Mouse (Mus musculus): ENCODE data around the gene Zgpat. TPM values are rescaled to one million over a fixed set of nuclear protein-coding genes. Genes with fewer than 3 reads are reported as not detected.

Zgpat gene
- polyA plus RNA-seq, 1 experiment from 2014 or later = 35.0 TPM

- Histone ChIP-seq H3K9me3 (ENCODE audit: control insufficient read depth, low read length) (no peaks in the 10 kb centered on the region), H3K4me3 (ENCODE audit: low read depth, low read length) (no peak overlapping the region), H3K9ac (ENCODE audit: low read length) (no peak overlapping the region), H3K36me3 (ENCODE audit: control insufficient read depth, insufficient read depth, low read length) (peaks cover 4% of the 10 kb centered on the region), H3K27ac (replicated peaks; ENCODE audit: low read depth, low read length) (no peak overlapping the region), H3K4me1 (ENCODE audit: control insufficient read depth, insufficient read depth, low read length) (no peaks in the 10 kb centered on the region), H3K4me2 (ENCODE audit: low read depth, severe bottlenecking) (no peak overlapping the region), H3K27me3 (ENCODE audit: control insufficient read depth, insufficient read depth, low read length) (no peaks in the 10 kb centered on the region)
- WGBS = 75% methylated on average over 4 of the region's 4 CpGs
- DNase-seq (ENCODE audit: low spot score) (no peak), ATAC-seq (ENCODE audit: insufficient number of reproducible peaks, low FRiP score, low TSS enrichment, low read depth) (no peak)
Measured at GRCm38 (mm10) chr2:181390136-181390870, 25.6 kb downstream of the Zgpat start.

DNA sequence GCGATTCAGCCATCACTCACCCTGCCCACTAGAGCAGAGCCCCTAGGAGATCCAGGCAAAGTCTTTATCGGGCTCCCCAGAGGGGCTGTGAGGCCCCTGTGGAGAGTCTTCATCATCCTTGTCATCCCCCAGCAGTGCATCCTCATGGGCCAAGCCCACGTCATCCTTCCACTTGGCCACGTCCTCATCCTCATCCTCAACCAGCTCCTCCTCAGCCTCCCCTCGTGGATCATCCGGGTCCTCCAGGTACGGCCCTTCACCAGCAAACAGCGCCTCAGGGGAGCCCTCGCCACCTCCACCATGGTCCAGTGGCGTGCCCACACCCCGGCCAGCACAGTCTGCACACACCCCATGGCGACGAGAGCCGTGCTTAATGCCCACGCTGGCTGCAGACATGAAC is 26.3 kb downstream of the Zgpat start:
- no peaks in the 10 kb centered on the region for H3K4me1 ChIP-seq (ENCODE audit: control insufficient read depth, insufficient read depth, low read length)
- WGBS = 89% methylated on average over 15 of the region's 15 CpGs
- no peaks in the 10 kb centered on the region for H3K27me3 ChIP-seq (ENCODE audit: control insufficient read depth, insufficient read depth, low read length)
- ATAC-seq (ENCODE audit: insufficient number of reproducible peaks, low FRiP score, low TSS enrichment, low read depth) (no peak), DNase-seq (ENCODE audit: low spot score) (no peak)
- H3K4me2 ChIP-seq (ENCODE audit: low read depth, severe bottlenecking) = no peak overlapping the region
- no peak overlapping the region for H3K9ac ChIP-seq (ENCODE audit: low read length)
- H3K4me3 ChIP-seq (ENCODE audit: low read depth, low read length) = no peak overlapping the region
- no peak overlapping the region for H3K27ac ChIP-seq (replicated peaks; ENCODE audit: low read depth, low read length)
- H3K36me3 ChIP-seq (ENCODE audit: control insufficient read depth, insufficient read depth, low read length) = peaks cover 6% of the 10 kb centered on the region
- H3K9me3 ChIP-seq (ENCODE audit: control insufficient read depth, low read length) = no peaks in the 10 kb centered on the region

- no peak for ATAC-seq (ENCODE audit: insufficient number of reproducible peaks, low FRiP score, low TSS enrichment, low read depth)
Measured at GRCm38 (mm10) chr2:181391541-181391940, 26.8 kb downstream of the Zgpat start.

DNA sequence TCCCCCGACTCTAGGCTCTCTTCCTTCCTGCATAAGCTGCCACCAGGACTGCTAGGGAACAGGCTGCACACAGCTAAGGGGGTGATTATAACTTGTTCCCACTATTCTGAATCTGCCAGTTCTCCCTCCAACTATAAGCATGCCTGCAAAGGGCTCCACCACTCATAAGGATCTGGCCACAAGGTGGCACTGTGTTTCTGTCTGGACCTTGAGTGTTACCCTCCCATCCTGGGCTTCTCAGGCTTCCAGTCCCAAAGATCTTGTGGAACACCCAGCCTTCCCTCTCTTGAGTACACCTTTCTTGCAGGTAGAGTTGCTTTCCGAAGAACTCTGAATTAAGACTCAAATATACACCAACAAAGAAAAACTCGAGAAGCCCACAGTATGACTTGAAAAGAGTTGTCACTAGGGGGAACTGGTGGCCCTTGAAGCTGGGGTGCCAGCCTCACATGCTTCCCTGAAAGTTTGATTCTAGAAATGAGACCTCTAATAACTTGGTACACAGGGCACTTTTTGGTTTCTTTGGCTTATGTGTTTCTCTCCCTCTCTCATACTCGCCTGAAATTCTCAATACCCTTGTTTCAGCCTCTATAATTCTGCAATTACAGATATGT is 28.0 kb downstream of the Zgpat start:
- peaks cover 4% of the 10 kb centered on the region; the same call in 1 of the 2 replicates for H3K36me3 ChIP-seq (ENCODE audit: control insufficient read depth, insufficient read depth, low read length)
- no peaks in the 10 kb centered on the region for H3K9me3 ChIP-seq (ENCODE audit: control insufficient read depth, low read length)
- no peak overlapping the region for H3K4me3 ChIP-seq (ENCODE audit: low read depth, low read length)
- H3K4me1 ChIP-seq (ENCODE audit: control insufficient read depth, insufficient read depth, low read length) = no peaks in the 10 kb centered on the region
- WGBS = 35% methylated on average over 4 of the region's 4 CpGs
- H3K27me3 ChIP-seq (ENCODE audit: control insufficient read depth, insufficient read depth, low read length) = no peaks in the 10 kb centered on the region
- H3K9ac ChIP-seq (ENCODE audit: low read length) = no peak overlapping the region
- DNase-seq (ENCODE audit: low spot score) (peak; percentile 90), ATAC-seq (ENCODE audit: insufficient number of reproducible peaks, low FRiP score, low TSS enrichment, low read depth) (peak; percentile 63)
- no peak overlapping the region for H3K27ac ChIP-seq (replicated peaks; ENCODE audit: low read depth, low read length)
- H3K4me2 ChIP-seq (ENCODE audit: low read depth, severe bottlenecking) = no peak overlapping the region

More at GRCm38 (mm10) chr2:181391541-181391940, 26.8 kb downstream of the Zgpat start:
- Histone ChIP-seq H3K9me3 (ENCODE audit: control insufficient read depth, low read length) (no peaks in the 10 kb centered on the region), H3K4me1 (ENCODE audit: control insufficient read depth, insufficient read depth, low read length) (no peaks in the 10 kb centered on the region), H3K36me3 (ENCODE audit: control insufficient read depth, insufficient read depth, low read length) (peaks cover 7% of the 10 kb centered on the region), H3K27me3 (ENCODE audit: control insufficient read depth, insufficient read depth, low read length) (no peaks in the 10 kb centered on the region), H3K9ac (ENCODE audit: low read length) (no peak overlapping the region), H3K4me3 (ENCODE audit: low read depth, low read length) (no peak overlapping the region), H3K27ac (replicated peaks; ENCODE audit: low read depth, low read length) (no peak overlapping the region), H3K4me2 (ENCODE audit: low read depth, severe bottlenecking) (no peak overlapping the region)
- 80% methylated on average over 2 of the region's 2 CpGs for WGBS
- DNase-seq (ENCODE audit: low spot score) = no peak

DNA sequence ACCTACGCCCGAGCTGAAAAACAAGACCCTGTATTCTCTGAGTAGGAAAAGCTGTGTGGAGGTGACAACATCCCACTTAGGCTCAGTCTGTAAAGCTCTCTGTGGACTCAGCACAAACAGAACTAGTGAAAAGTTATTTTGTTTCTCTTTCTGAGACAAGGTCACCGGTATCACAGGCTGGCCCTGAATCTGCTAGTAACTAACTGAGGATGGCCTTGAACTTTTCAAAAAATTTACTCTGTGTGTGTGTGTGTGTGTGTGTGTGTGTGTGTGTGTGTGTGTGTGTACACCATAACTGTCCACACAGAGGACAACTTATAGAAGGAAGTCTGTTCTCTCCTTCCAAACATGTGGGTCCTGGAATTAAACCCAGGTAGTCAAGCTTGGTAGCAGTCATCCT is 29.4 kb downstream of the Zgpat start:
- peaks cover 4% of the 10 kb centered on the region; the same call in 1 of the 2 replicates for H3K36me3 ChIP-seq (ENCODE audit: control insufficient read depth, insufficient read depth, low read length)
- no peak overlapping the region for H3K27ac ChIP-seq (replicated peaks; ENCODE audit: low read depth, low read length)
- H3K9me3 ChIP-seq (ENCODE audit: control insufficient read depth, low read length) = no peaks in the 10 kb centered on the region
- WGBS = 90% methylated on average over 3 of the region's 3 CpGs
- H3K9ac ChIP-seq (ENCODE audit: low read length) = no peak overlapping the region
- DNase-seq (ENCODE audit: low spot score) (no peak), ATAC-seq (ENCODE audit: insufficient number of reproducible peaks, low FRiP score, low TSS enrichment, low read depth) (no peak)
- H3K4me1 ChIP-seq (ENCODE audit: control insufficient read depth, insufficient read depth, low read length) = no peaks in the 10 kb centered on the region
- no peak overlapping the region for H3K4me3 ChIP-seq (ENCODE audit: low read depth, low read length)
- no peak overlapping the region for H3K4me2 ChIP-seq (ENCODE audit: low read depth, severe bottlenecking)
- H3K27me3 ChIP-seq (ENCODE audit: control insufficient read depth, insufficient read depth, low read length) = no peaks in the 10 kb centered on the region

DNA sequence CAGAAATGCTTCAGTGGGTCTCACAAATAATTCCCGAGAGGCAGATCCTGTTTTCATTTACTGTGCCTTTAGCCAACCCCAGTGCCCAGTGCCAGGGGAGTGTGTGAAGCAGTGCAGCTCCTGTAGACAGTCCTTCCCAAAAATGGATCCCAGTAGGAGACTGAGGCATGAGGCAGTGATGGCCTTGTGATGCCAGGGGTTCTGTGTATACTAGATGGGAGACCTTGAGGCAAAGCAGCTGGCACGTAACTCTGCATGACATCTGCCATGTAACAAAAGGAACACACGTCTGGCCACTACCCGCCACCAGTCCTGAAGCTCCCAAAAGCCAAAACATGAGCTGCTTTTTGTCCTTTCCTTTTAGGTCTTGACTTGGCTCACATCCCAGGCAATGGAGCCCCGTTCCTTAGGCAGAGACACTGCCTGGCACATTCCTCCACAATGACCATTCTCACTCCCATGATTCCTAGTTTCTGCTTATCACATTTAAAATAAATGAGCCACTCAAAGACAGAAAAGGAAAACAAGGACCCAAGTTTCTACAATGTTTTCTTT is 32.6 kb downstream of the Zgpat start:
- H3K4me3 ChIP-seq (ENCODE audit: low read depth, low read length) = no peak overlapping the region
- H3K27ac ChIP-seq (replicated peaks; ENCODE audit: low read depth, low read length) = no peak overlapping the region
- H3K27me3 ChIP-seq (ENCODE audit: control insufficient read depth, insufficient read depth, low read length) = no peaks in the 10 kb centered on the region
- H3K4me1 ChIP-seq (ENCODE audit: control insufficient read depth, insufficient read depth, low read length) = no peaks in the 10 kb centered on the region
- ATAC-seq (ENCODE audit: insufficient number of reproducible peaks, low FRiP score, low TSS enrichment, low read depth) (no peak), DNase-seq (ENCODE audit: low spot score) (no peak)
- H3K36me3 ChIP-seq (ENCODE audit: control insufficient read depth, insufficient read depth, low read length) = 0 out of 2 replicates have a peak, but pooled peaks cover 2% of the 10 kb centered on the region
- WGBS = 86% methylated on average over 5 of the region's 5 CpGs
- no peak overlapping the region for H3K4me2 ChIP-seq (ENCODE audit: low read depth, severe bottlenecking)
- H3K9me3 ChIP-seq (ENCODE audit: control insufficient read depth, low read length) = no peaks in the 10 kb centered on the region
- H3K9ac ChIP-seq (ENCODE audit: low read length) = no peak overlapping the region

GRCm38 (mm10) chr2:181401497-181401896 is 36.8 kb downstream of the Zgpat start:
- Histone ChIP-seq H3K9ac (ENCODE audit: low read length) (no peak overlapping the region), H3K27ac (replicated peaks; ENCODE audit: low read depth, low read length) (no peak overlapping the region), H3K27me3 (ENCODE audit: control insufficient read depth, insufficient read depth, low read length) (no peaks in the 10 kb centered on the region), H3K36me3 (ENCODE audit: control insufficient read depth, insufficient read depth, low read length) (no peaks in the 10 kb centered on the region), H3K4me3 (ENCODE audit: low read depth, low read length) (no peak overlapping the region), H3K9me3 (ENCODE audit: control insufficient read depth, low read length) (no peaks in the 10 kb centered on the region), H3K4me2 (ENCODE audit: low read depth, severe bottlenecking) (no peak overlapping the region), H3K4me1 (ENCODE audit: control insufficient read depth, insufficient read depth, low read length) (no peaks in the 10 kb centered on the region)
- WGBS = 21% methylated on average over 1 of the region's 1 CpGs
- DNase-seq (ENCODE audit: low spot score) (no peak), ATAC-seq (ENCODE audit: insufficient number of reproducible peaks, low FRiP score, low TSS enrichment, low read depth) (no peak)

- no peak for DNase-seq (ENCODE audit: low spot score)
- 92% methylated on average over 3 of the region's 3 CpGs for WGBS
- H3K9me3 ChIP-seq (ENCODE audit: control insufficient read depth, low read length) = no peaks in the 10 kb centered on the region
Measured at GRCm38 (mm10) chr2:181403722-181404121, 39.0 kb downstream of the Zgpat start.

More at GRCm38 (mm10) chr2:181403722-181404121, 39.0 kb downstream of the Zgpat start:
- Histone ChIP-seq H3K4me3 (ENCODE audit: low read depth, low read length) (no peak overlapping the region), H3K4me1 (ENCODE audit: control insufficient read depth, insufficient read depth, low read length) (no peaks in the 10 kb centered on the region), H3K27ac (replicated peaks; ENCODE audit: low read depth, low read length) (no peak overlapping the region), H3K27me3 (ENCODE audit: control insufficient read depth, insufficient read depth, low read length) (no peaks in the 10 kb centered on the region), H3K4me2 (ENCODE audit: low read depth, severe bottlenecking) (no peak overlapping the region), H3K9ac (ENCODE audit: low read length) (no peak overlapping the region), H3K36me3 (ENCODE audit: control insufficient read depth, insufficient read depth, low read length) (no peaks in the 10 kb centered on the region)
- no peak for ATAC-seq (ENCODE audit: insufficient number of reproducible peaks, low FRiP score, low TSS enrichment, low read depth)
